Mouse (Mus musculus): ENCODE results near the gene Tst.
A peak's percentile ranks its signal among the peaks of the same experiment; 100 is the strongest.

Tst gene

DNA sequence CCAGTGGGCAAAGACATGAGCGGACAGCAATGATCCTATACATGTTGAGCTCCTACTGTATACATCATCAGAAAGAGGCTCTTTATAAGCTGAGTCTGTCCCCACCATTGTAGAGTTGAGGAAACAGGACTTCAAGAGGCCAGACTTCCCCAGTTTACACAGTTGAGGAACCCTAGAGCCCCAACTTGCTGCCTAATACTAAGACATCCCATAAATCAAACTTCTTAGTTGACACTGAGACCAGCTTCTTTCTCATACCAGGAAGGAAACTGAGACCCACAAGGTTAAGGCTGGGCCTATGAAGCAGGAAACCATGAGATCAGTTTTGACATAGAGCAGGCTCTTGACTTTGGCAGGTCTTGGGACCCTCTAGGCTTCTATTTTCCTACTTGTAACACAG, 20.1 kb downstream of the Tst start:
- no peak for DNase-seq (ENCODE audit: low spot score in 2 of 2)

- DNase-seq (ENCODE audit: low spot score in 2 of 2): no peak
These were observed 21.2 kb downstream of the Tst start for GRCm38 (mm10) chr15:78384220-78385116.

- DNase-seq (ENCODE audit: low spot score in 2 of 2): no peak
These were observed 22.1 kb downstream of the Tst start for GRCm38 (mm10) chr15:78383450-78384219.

- no peak for DNase-seq (ENCODE audit: low spot score in 2 of 2)
These were observed 23.6 kb downstream of the Tst start for GRCm38 (mm10) chr15:78382115-78382514.

- no peak for DNase-seq (ENCODE audit: low spot score in 2 of 2)
These were observed 25.0 kb downstream of the Tst start for GRCm38 (mm10) chr15:78380741-78381140.

DNA sequence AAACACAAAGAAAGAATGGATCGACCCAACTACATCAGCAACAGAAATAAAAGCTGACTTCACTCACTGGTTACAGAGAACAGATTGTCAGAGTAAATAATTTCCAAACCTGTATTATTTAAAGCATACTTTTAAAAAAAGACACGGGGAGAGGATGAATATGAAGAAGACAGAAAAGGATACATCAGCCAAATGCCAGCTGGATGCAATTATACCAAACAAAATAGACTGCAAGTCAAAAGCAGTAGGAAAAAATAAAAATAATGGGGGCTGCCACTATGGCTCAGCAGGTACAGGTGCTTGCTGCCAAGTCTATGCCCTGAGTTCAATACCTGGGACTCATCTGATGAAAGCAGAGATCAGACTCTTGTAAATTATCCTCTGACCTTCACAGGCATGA, 25.5 kb downstream of the Tst start:
- DNase-seq (ENCODE audit: low spot score in 2 of 2): no peak

- DNase-seq (ENCODE audit: low spot score in 2 of 2): no peak
These were observed 27.2 kb downstream of the Tst start for GRCm38 (mm10) chr15:78378556-78378955.

DNA sequence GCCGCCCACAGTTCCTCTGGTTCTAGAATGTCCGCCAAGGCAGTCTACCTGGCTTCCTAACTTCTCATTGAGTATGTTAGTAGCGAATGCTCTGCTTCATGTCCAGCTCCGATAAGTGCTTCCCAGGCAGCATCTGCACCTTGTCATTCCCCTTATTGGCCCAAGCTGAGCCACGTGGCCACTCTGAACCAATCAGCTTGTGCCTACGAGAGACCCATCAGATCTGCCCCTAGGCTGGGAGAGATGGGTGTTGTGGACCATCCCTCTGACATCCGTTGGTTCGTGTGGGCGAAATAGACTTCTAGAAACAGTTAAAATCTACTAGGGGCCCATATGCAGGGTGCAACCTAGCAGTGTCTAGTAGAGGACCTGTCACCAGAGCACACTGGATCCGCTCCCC, 27.8 kb downstream of the Tst start:
- no peak for DNase-seq (ENCODE audit: low spot score in 2 of 2)

- DNase-seq (ENCODE audit: low spot score in 2 of 2): no peak
These were observed 31.5 kb downstream of the Tst start for GRCm38 (mm10) chr15:78374204-78374603.

DNA sequence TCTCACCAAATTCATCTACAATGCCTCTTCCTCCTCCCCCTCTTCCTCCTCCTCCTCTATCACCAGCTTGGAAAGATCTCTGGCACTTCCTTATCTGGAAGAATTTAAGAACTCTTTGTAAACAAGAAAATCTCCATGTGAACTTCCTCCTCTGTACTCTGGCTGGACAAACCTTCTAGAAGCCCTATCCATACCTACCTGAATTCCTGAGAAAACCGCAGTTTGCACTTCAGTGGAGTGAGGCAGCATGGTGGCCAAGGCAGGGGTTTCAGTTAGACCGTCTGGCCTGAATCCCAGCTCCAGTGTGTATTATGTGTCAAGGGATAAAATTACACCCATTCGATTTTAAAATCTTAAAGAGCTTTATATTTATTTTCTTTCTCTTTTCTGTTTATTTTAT, 32.9 kb downstream of the Tst start:
- no peak for DNase-seq (ENCODE audit: low spot score in 2 of 2)

DNA sequence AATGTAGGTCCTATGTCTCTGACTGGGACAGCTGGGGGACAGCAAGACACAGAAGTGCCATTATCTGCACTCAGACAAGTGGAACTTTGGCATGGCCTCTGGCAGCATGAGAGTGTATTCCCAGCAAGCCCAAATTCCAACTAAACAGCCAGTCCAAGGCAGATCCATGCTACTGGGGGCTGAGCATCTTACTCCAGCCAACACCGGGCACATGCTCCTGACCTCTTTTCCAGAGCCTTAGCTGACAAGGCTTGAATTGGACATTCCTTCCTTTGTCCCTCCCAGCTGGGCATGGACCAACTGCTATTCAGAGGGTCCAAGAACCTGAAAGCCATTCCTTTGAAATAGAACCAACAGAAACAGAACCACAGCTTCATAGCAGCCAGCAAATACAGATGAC, 36.1 kb downstream of the Tst start:
- no peak for DNase-seq (ENCODE audit: low spot score in 2 of 2)

DNA sequence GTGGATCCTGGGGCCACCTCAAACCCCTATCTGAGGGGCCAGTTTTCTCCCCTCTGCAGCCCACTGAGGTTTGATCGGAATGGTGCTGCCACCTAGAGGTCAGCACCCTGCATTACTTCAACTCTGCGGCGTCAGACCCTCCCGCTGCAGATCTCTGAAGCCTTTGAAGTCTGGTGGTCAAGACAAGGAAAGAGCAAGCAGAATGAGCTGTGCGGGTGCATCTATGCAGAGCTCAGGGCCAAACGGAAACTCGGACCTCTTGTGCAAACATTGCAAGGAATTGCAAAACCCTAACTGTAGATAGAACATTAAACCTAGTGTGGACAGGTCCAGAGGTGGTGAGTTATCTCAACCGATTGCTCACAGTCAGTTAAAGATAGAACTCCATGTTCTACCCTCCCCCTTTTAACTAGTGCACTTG, 36.8 kb downstream of the Tst start:
- peak; percentile 8 to 28 for DNase-seq (ENCODE audit: low spot score in 2 of 2)

DNA sequence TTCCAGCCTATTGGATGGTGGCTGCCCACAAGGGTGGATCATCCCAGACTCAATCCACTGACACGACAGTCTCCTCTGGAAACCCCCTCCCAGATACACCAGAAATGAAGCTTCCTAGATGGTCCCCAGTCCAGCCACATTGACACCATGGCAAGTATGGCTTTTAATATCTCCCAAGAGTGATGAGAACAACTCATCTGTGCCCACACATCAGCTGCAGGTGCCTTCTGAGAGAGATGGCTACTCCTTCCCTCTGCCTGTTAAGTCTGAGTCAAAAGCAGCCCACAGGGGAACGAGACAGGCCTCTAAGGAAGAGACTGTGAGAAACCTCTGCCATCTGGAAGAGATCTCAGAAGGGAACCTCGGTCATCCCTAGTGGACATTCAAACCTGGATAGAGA, 37.9 kb downstream of the Tst start:
- DNase-seq (ENCODE audit: low spot score in 2 of 2): no peak

- DNase-seq (ENCODE audit: low spot score in 2 of 2): no peak
These were observed 38.8 kb downstream of the Tst start for GRCm38 (mm10) chr15:78366875-78367274.

DNA sequence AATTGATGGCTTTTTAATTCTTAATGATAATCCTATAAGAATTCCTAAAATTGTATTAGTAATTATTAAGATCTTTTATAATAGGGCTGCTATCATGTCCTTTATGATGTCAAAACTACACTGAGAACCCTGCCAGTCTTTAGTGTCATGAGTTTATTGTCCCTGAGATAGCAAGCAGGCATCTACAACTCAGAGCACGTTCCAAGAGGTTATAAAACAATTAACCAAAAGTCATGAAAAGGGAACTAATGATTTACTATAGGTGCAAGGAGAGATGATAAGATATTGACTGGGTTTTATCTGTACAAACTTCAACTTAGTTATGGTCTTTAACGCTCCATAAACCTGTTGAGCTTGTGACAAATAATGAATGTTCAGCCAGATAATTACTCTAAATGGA, 39.8 kb downstream of the Tst start:
- no peak for DNase-seq (ENCODE audit: low spot score in 2 of 2)

- no peak for DNase-seq (ENCODE audit: low spot score in 2 of 2)
These were observed 50.2 kb downstream of the Tst start for GRCm38 (mm10) chr15:78355548-78355947.

- DNase-seq (ENCODE audit: low spot score in 2 of 2): no peak
These were observed 50.7 kb downstream of the Tst start for GRCm38 (mm10) chr15:78354958-78355357.

- DNase-seq (ENCODE audit: low spot score in 2 of 2): no peak
These were observed 54.0 kb downstream of the Tst start for GRCm38 (mm10) chr15:78351586-78352165.
